Mouse (Mus musculus) limb, embryonic 13.5 days (tissue): ENCODE measurements around the gene Rnf138rt1. TPM values are rescaled to one million over a fixed set of nuclear protein-coding genes. Genes with fewer than 3 reads are reported as not detected.
A peak's percentile ranks its signal among the peaks of the same experiment; 100 is the strongest.

ENCODE experiments used
- ATAC-seq: fragments of 200-750 bp; cut with Nextera tagmentation; 2 replicates; pipeline ENCODE4 v1.8.0; 2017; ENCODE audit warnings: low read depth, moderate number of reproducible peaks, moderate TSS enrichment; ENCODE audit not compliant: low FRiP score
- H3K27ac ChIP-seq: fragments of 300-500 bp; sonication (generic); 2 replicates; pipeline ENCODE4 v1.5.1; 2015; ENCODE audit warnings: inconsistent platforms, mild to moderate bottlenecking, moderate library complexity
- H3K27me3 ChIP-seq: fragments of 300-500 bp; sonication (generic); 2 replicates; pipeline ENCODE4 v1.6.1; 2015; ENCODE audit warnings: mild to moderate bottlenecking, inconsistent platforms
- H3K36me3 ChIP-seq: fragments of 300-500 bp; sonication (generic); 2 replicates; pipeline ENCODE4 v1.6.1; 2015; ENCODE audit warnings: inconsistent platforms, mild to moderate bottlenecking, moderate library complexity
- H3K4me1 ChIP-seq: fragments of 300-500 bp; sonication (generic); 2 replicates; pipeline ENCODE4 v1.6.1; 2015; ENCODE audit warnings: inconsistent platforms
- H3K4me2 ChIP-seq: fragments of 300-500 bp; sonication (generic); replicated peaks from 2 replicates; pipeline ENCODE4 v1.6.1; 2015; ENCODE audit warnings: inconsistent platforms, mild to moderate bottlenecking, moderate library complexity
- H3K4me3 ChIP-seq: fragments of 300-500 bp; sonication (generic); 2 replicates; pipeline ENCODE4 v1.5.1; 2015; ENCODE audit warnings: moderate library complexity, mild to moderate bottlenecking, inconsistent platforms
- H3K9ac ChIP-seq: fragments of 300-500 bp; sonication (generic); 2 replicates; pipeline ENCODE4 v1.6.1; 2015; ENCODE audit warnings: mild to moderate bottlenecking, inconsistent platforms
- H3K9me3 ChIP-seq: fragments of 300-500 bp; sonication (generic); 2 replicates; pipeline ENCODE4 v1.6.1; 2016; ENCODE audit warnings: inconsistent platforms
- WGBS: fragments of 180-500 bp; shearing (Covaris S2); methylation state at CpG from one replicate; pipeline ENCODE4 v1.1.7; 2015; 5-methylcytosine and 5-hydroxymethylcytosine counted together
- polyA plus RNA-seq: library from polyadenylated mRNA; unstranded; fragments of >200 nt; fragmentation: Nextera tagmentation; extraction: Ambion mirVana; gene quantifications from 2 replicates; pipeline ENCODE4 v1.2.1, GENCODE M21; 2015

Gene Rnf138rt1
- polyA plus RNA-seq: 0.17 and 0.47 TPM in 2 replicates

GRCm38 (mm10) chrX:163760617-163761434 lies at the start of gene Rnf138rt1:
Rnf138rt1 (minus strand) TSS chrX:163761329.
- no peak within 1 kb of the TSS for H3K27ac ChIP-seq
- no peaks in the 10 kb centered on the region for H3K36me3 ChIP-seq
- no peaks in the 10 kb centered on the region for H3K9me3 ChIP-seq
- peak within 1 kb of the TSS; percentile 70 for H3K4me2 ChIP-seq
- H3K9ac ChIP-seq: 0 out of 2 replicates have a peak within 1 kb of the TSS, but pooled peaks have one; percentile 31
- ATAC-seq: peak; percentile 67; the same call in 1 of the 2 replicates
- H3K4me3 ChIP-seq: peak within 1 kb of the TSS; percentile 41
- peaks cover 49% of the 10 kb centered on the region for H3K27me3 ChIP-seq
- H3K4me1 ChIP-seq: no peaks in the 10 kb centered on the region
- 20% methylated on average over 42 of the region's 42 CpGs for WGBS

- Histone ChIP-seq H3K36me3 (no peaks in the 10 kb centered on the region), H3K9ac (no peak overlapping the region), H3K9me3 (no peaks in the 10 kb centered on the region), H3K4me1 (no peaks in the 10 kb centered on the region), H3K27me3 (peaks cover 17% of the 10 kb centered on the region; the same call in 1 of the 2 replicates), H3K4me3 (no peak overlapping the region), H3K4me2 (no peak overlapping the region), H3K27ac (no peak overlapping the region)
- ATAC-seq: no peak
- 76% methylated on average over 1 of the region's 1 CpGs for WGBS
Observed at GRCm38 (mm10) chrX:163807270-163807669, 46.1 kb upstream of the Rnf138rt1 start.

- H3K27me3 ChIP-seq: peaks cover 40% of the 10 kb centered on the region
- H3K4me2 ChIP-seq: no peak overlapping the region
- 41% methylated on average over 3 of the region's 3 CpGs for WGBS
- no peak overlapping the region for H3K9ac ChIP-seq
- H3K4me3 ChIP-seq: no peak overlapping the region
- no peak overlapping the region for H3K27ac ChIP-seq
- ATAC-seq: no peak
- no peaks in the 10 kb centered on the region for H3K36me3 ChIP-seq
- no peaks in the 10 kb centered on the region for H3K9me3 ChIP-seq
- no peaks in the 10 kb centered on the region for H3K4me1 ChIP-seq
Observed at GRCm38 (mm10) chrX:163766290-163766689, 5.2 kb upstream of the Rnf138rt1 start.

GRCm38 (mm10) chrX:163761435-163761828 lies 303 bp upstream of the Rnf138rt1 start:
- H3K27ac ChIP-seq: no peak overlapping the region
- no peaks in the 10 kb centered on the region for H3K4me1 ChIP-seq
- 32% methylated on average over 10 of the region's 10 CpGs for WGBS
- H3K36me3 ChIP-seq: no peaks in the 10 kb centered on the region
- ATAC-seq: no peak
- H3K4me2 ChIP-seq: peak overlapping the region; percentile 70
- H3K9ac ChIP-seq: no peak overlapping the region
- no peaks in the 10 kb centered on the region for H3K9me3 ChIP-seq
- H3K4me3 ChIP-seq: peak overlapping the region; percentile 41
- H3K27me3 ChIP-seq: peaks cover 52% of the 10 kb centered on the region

GRCm38 (mm10) chrX:163745996-163746395 lies 15.1 kb downstream of the Rnf138rt1 start:
- Histone ChIP-seq H3K36me3 (no peaks in the 10 kb centered on the region), H3K9me3 (no peaks in the 10 kb centered on the region), H3K4me2 (no peak overlapping the region), H3K27me3 (peaks cover 27% of the 10 kb centered on the region; the same call in 1 of the 2 replicates), H3K4me3 (no peak overlapping the region), H3K27ac (no peak overlapping the region), H3K9ac (no peak overlapping the region), H3K4me1 (no peaks in the 10 kb centered on the region)
- ATAC-seq: no peak
- WGBS: 84% methylated on average over 6 of the region's 6 CpGs

- ATAC-seq: no peak
- 91% methylated on average over 2 of the region's 2 CpGs for WGBS
- no peak overlapping the region for H3K4me3 ChIP-seq
- H3K9ac ChIP-seq: no peak overlapping the region
- H3K27me3 ChIP-seq: peaks cover 19% of the 10 kb centered on the region; the same call in 1 of the 2 replicates
- no peak overlapping the region for H3K4me2 ChIP-seq
- H3K9me3 ChIP-seq: no peaks in the 10 kb centered on the region
- no peaks in the 10 kb centered on the region for H3K4me1 ChIP-seq
- no peaks in the 10 kb centered on the region for H3K36me3 ChIP-seq
- no peak overlapping the region for H3K27ac ChIP-seq
Observed at GRCm38 (mm10) chrX:163743896-163744295, 17.2 kb downstream of the Rnf138rt1 start.

GRCm38 (mm10) chrX:163738904-163739303 lies 22.2 kb downstream of the Rnf138rt1 start:
- Histone ChIP-seq H3K27me3 (peaks cover 9% of the 10 kb centered on the region; the same call in 1 of the 2 replicates), H3K9ac (no peak overlapping the region), H3K4me3 (no peak overlapping the region), H3K9me3 (no peaks in the 10 kb centered on the region), H3K4me2 (no peak overlapping the region), H3K4me1 (no peaks in the 10 kb centered on the region), H3K27ac (no peak overlapping the region), H3K36me3 (no peaks in the 10 kb centered on the region)
- whole genome bisulfite sequencing: 56% methylated on average over 1 of the region's 1 CpGs
- no peak for ATAC-seq

GRCm38 (mm10) chrX:163734145-163734544 lies 27.0 kb downstream of the Rnf138rt1 start:
- H3K4me2 ChIP-seq: no peak overlapping the region
- WGBS: 79% methylated on average over 1 of the region's 1 CpGs

GRCm38 (mm10) chrX:163723630-163724029 lies 37.5 kb downstream of the Rnf138rt1 start:
- no peaks in the 10 kb centered on the region for H3K4me1 ChIP-seq
- no peaks in the 10 kb centered on the region for H3K36me3 ChIP-seq
- peaks cover 3% of the 10 kb centered on the region; the same call in 1 of the 2 replicates for H3K9me3 ChIP-seq
- no peak for ATAC-seq
- H3K27ac ChIP-seq: no peak overlapping the region
- 0 out of 2 replicates have a peak overlapping the region, but pooled peaks have one; percentile 25 for H3K4me2 ChIP-seq
- H3K9ac ChIP-seq: no peak overlapping the region
- no peak overlapping the region for H3K4me3 ChIP-seq
- peaks cover 12% of the 10 kb centered on the region for H3K27me3 ChIP-seq

More at GRCm38 (mm10) chrX:163734145-163734544, 27.0 kb downstream of the Rnf138rt1 start:
- no peak overlapping the region for H3K4me3 ChIP-seq
- no peak for ATAC-seq
- H3K27me3 ChIP-seq: peaks cover 6% of the 10 kb centered on the region; the same call in 1 of the 2 replicates
- H3K9ac ChIP-seq: no peak overlapping the region
- no peak overlapping the region for H3K27ac ChIP-seq
- H3K36me3 ChIP-seq: no peaks in the 10 kb centered on the region
- H3K9me3 ChIP-seq: no peaks in the 10 kb centered on the region
- H3K4me1 ChIP-seq: no peaks in the 10 kb centered on the region

- H3K9me3 ChIP-seq: peaks cover 3% of the 10 kb centered on the region; the same call in 1 of the 2 replicates
- peaks cover 12% of the 10 kb centered on the region for H3K27me3 ChIP-seq
- H3K4me2 ChIP-seq: 0 out of 2 replicates have a peak overlapping the region, but pooled peaks have one; percentile 25
- H3K4me3 ChIP-seq: no peak overlapping the region
- H3K27ac ChIP-seq: no peak overlapping the region
- H3K9ac ChIP-seq: no peak overlapping the region
- 34% methylated on average over 12 of the region's 12 CpGs for WGBS
- no peaks in the 10 kb centered on the region for H3K36me3 ChIP-seq
- ATAC-seq: no peak
- no peaks in the 10 kb centered on the region for H3K4me1 ChIP-seq
Observed at GRCm38 (mm10) chrX:163722785-163723577, 38.1 kb downstream of the Rnf138rt1 start.

- ATAC-seq: no peak
- WGBS: 66% methylated on average over 2 of the region's 2 CpGs
- no peak overlapping the region for H3K27ac ChIP-seq
- H3K4me2 ChIP-seq: no peak overlapping the region
- no peaks in the 10 kb centered on the region for H3K36me3 ChIP-seq
- H3K9ac ChIP-seq: no peak overlapping the region
- no peaks in the 10 kb centered on the region for H3K4me1 ChIP-seq
- peaks cover 3% of the 10 kb centered on the region; the same call in 1 of the 2 replicates for H3K9me3 ChIP-seq
- peaks cover 12% of the 10 kb centered on the region for H3K27me3 ChIP-seq
- H3K4me3 ChIP-seq: no peak overlapping the region
Observed at GRCm38 (mm10) chrX:163720597-163720996, 40.5 kb downstream of the Rnf138rt1 start.
